Mouse (Mus musculus) hindbrain, embryonic 14.5 days (tissue): Measurements from ENCODE around the gene Smim13. TPM values are rescaled to one million over a fixed set of nuclear protein-coding genes. Genes with fewer than 3 reads are reported as not detected.

ENCODE experiments used
- ATAC-seq: fragments of 200-750 bp; cut with Nextera tagmentation; 2 replicates; pipeline ENCODE4 v1.8.0; 2017; ENCODE audit warnings: moderate number of reproducible peaks, mild to moderate bottlenecking, moderate TSS enrichment, moderate library complexity; ENCODE audit not compliant: low FRiP score
- DNase-seq: peaks from one replicate; pipeline ENCODE4 v3.0.0-alpha.2; 2015; ENCODE audit warnings: low spot score
- H3K27ac ChIP-seq: fragments of 300-500 bp; sonication (generic); 2 replicates; pipeline ENCODE4 v1.5.1; 2014; ENCODE audit warnings: mild to moderate bottlenecking, moderate library complexity
- H3K27me3 ChIP-seq: fragments of 300-500 bp; sonication (generic); 2 replicates; pipeline ENCODE4 v1.6.1; 2014; ENCODE audit warnings: mild to moderate bottlenecking, low read length, mixed read lengths; ENCODE audit not compliant: control insufficient read depth, insufficient read depth
- H3K36me3 ChIP-seq: fragments of 300-500 bp; sonication (generic); replicated peaks from 2 replicates; pipeline ENCODE4 v1.6.1; 2014; ENCODE audit not compliant: control insufficient read depth, insufficient read depth
- H3K4me1 ChIP-seq: fragments of 300-500 bp; sonication (generic); replicated peaks from 2 replicates; pipeline ENCODE4 v1.6.1; 2014; ENCODE audit warnings: antibody characterized with exemption, low read length, mixed read lengths; ENCODE audit not compliant: control insufficient read depth, insufficient read depth
- H3K4me2 ChIP-seq: fragments of 300-500 bp; sonication (generic); replicated peaks from 2 replicates; pipeline ENCODE4 v1.6.1; 2014; ENCODE audit warnings: mild to moderate bottlenecking, moderate library complexity
- H3K4me3 ChIP-seq: fragments of 300-500 bp; sonication (generic); replicated peaks from 2 replicates; pipeline ENCODE4 v1.5.1; 2014; ENCODE audit warnings: mild to moderate bottlenecking, low read length
- H3K9ac ChIP-seq: fragments of 300-500 bp; sonication (generic); 2 replicates; pipeline ENCODE4 v1.6.1; 2014
- H3K9me3 ChIP-seq: fragments of 300-500 bp; sonication (generic); 2 replicates; pipeline ENCODE4 v1.6.1; 2016; ENCODE audit warnings: low read length; ENCODE audit not compliant: control insufficient read depth
- WGBS: fragments of 180-500 bp; shearing (Covaris S2); extraction: QIAGEN DNeasy Blood & Tissue Kit; methylation state at CpG from one replicate; pipeline ENCODE4 v1.1.7; 2014; 5-methylcytosine and 5-hydroxymethylcytosine counted together
- polyA plus RNA-seq: library from polyadenylated mRNA; unstranded; fragments of >200 nt; fragmentation: Nextera tagmentation; extraction: Ambion mirVana; gene quantifications from 2 replicates; pipeline ENCODE4 v1.2.1, GENCODE M21; 2014

Smim13 gene
- polyA plus RNA-seq, 1 experiment from 2014 or later: 28.9 TPM

DNA sequence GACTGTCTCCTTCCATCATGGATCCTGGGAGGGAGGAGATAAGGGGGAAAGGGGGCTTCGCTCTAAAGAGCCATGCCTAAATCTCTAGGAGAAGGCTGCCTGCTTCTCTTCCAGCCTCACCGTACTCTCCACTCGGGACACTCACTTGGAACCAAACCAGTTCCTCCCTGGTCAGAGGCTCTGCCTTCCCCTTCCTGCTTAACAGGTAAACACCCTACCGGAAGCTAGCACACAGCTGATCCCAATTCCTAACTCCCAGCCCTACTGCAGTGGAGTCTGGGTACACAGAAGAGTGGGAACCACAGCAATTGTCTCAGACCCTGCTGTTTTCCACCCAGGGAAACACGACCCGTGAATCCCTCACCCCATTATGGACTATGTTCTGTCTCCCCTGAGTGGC lies 46.2 kb downstream of the Smim13 start:
- Histone ChIP-seq H3K9me3 (peaks cover 3% of the 10 kb centered on the region; the same call in 1 of the 2 replicates), H3K4me3 (no peak overlapping the region), H3K36me3 (no peaks in the 10 kb centered on the region), H3K27me3 (no peaks in the 10 kb centered on the region), H3K4me1 (no peaks in the 10 kb centered on the region), H3K9ac (0 out of 2 replicates have a peak overlapping the region, but pooled peaks have one; percentile 1), H3K27ac (no peak overlapping the region), H3K4me2 (peak overlapping the region; percentile 21; the same call in 1 of the 2 replicates)
- 67% methylated on average over 6 of the region's 6 CpGs for WGBS
- no peak for ATAC-seq
- no peak for DNase-seq

DNA sequence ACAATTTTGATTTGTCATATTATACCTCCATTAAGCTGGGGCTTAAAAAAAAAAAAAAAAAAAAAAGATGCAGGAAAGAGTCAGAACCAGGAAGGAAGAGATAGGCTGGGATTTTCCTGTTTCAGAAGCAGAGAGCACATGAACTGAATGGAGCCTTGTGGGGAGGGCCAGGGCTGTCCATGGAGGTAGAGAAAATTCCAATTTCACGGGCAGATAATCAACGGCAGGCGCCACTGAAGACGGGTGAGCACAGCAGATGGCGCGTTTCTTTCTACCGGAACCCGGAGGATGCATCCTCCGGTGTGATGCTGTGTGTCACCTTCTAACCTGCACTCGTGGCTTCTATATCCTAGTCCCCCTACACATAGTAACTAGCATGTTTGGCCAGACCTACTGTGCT lies 46.8 kb downstream of the Smim13 start:
- no peak overlapping the region for H3K4me3 ChIP-seq
- DNase-seq: no peak
- H3K9ac ChIP-seq: 0 out of 2 replicates have a peak overlapping the region, but pooled peaks have one; percentile 1
- WGBS: 34% methylated on average over 10 of the region's 10 CpGs
- no peaks in the 10 kb centered on the region for H3K36me3 ChIP-seq
- ATAC-seq: no peak
- no peak overlapping the region for H3K27ac ChIP-seq
- peak overlapping the region; percentile 21; the same call in 1 of the 2 replicates for H3K4me2 ChIP-seq
- H3K9me3 ChIP-seq: peaks cover under 1% of the 10 kb centered on the region; the same call in 1 of the 2 replicates
- no peaks in the 10 kb centered on the region for H3K4me1 ChIP-seq
- no peaks in the 10 kb centered on the region for H3K27me3 ChIP-seq

DNA sequence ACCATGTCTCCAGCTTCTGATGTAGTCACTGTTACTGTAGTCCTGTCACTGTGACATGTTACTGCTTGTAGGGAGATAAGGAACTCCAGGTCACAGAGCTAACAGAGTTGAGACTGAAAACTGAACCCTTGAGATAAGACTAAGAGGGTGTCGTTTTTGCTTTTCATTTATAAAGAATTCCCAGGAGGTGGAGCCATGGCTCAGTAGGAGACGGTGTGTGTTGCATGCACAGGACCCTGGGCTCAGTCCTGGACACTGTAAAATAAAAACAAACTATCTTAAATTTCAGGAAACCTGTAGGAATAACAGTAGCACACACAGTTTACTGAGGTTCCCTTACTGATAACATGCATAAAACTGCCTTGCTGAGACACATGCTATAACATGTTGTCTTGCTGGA lies 48.9 kb downstream of the Smim13 start:
- 43% methylated on average over 2 of the region's 2 CpGs for WGBS
- Histone ChIP-seq H3K9me3 (no peaks in the 10 kb centered on the region), H3K4me2 (no peak overlapping the region), H3K36me3 (no peaks in the 10 kb centered on the region), H3K9ac (no peak overlapping the region), H3K4me1 (no peaks in the 10 kb centered on the region), H3K4me3 (no peak overlapping the region), H3K27ac (no peak overlapping the region), H3K27me3 (no peaks in the 10 kb centered on the region)
- DNase-seq (no peak), ATAC-seq (no peak)

DNA sequence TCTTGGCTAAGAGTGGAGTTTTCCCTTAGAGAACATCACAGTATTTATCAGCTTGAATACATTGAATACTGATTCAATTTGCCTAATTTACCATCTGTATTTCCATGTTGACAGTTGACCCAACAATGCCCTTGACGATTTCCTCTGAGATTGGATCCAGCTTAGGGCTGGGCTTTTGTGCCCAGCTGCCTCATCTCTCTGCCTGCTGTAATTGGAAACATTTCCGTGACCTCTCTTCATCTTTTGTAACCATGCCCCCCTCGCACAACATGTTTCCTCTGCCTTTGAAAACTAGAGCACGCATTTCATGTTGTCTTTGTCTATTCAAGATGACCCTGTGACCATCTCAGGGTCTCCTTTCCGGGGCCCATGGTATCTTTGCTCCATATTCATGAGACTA lies 49.4 kb downstream of the Smim13 start:
- Histone ChIP-seq H3K4me2 (no peak overlapping the region), H3K9ac (no peak overlapping the region), H3K36me3 (no peaks in the 10 kb centered on the region), H3K4me1 (no peaks in the 10 kb centered on the region), H3K4me3 (no peak overlapping the region), H3K9me3 (no peaks in the 10 kb centered on the region), H3K27me3 (no peaks in the 10 kb centered on the region), H3K27ac (no peak overlapping the region)
- no peak for DNase-seq
- WGBS: 13% methylated on average over 5 of the region's 5 CpGs
- ATAC-seq: no peak

DNA sequence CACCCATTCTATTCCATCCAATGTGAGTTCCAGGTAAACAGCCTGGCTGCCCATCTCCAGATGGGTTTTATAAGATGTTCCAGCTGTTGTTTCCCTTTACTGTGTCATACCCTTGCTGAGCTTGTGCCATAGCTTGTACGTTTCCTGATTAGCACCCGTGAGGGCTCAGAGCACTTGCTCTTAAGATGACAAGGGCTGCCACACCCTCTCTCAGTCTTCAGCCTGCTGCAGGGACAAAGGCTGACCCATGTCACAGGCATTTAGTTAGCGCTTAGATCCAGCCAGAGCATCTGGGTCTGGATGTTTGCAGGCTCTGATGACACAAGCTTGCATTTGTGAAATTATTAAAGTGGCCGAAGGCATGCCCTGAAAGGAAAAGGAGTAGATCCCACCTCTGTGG lies 50.4 kb downstream of the Smim13 start:
- WGBS: 56% methylated on average over 4 of the region's 4 CpGs
- no peak overlapping the region for H3K27ac ChIP-seq
- no peaks in the 10 kb centered on the region for H3K9me3 ChIP-seq
- H3K4me3 ChIP-seq: no peak overlapping the region
- no peaks in the 10 kb centered on the region for H3K36me3 ChIP-seq
- DNase-seq (no peak), ATAC-seq (no peak)
- no peaks in the 10 kb centered on the region for H3K27me3 ChIP-seq
- H3K4me2 ChIP-seq: no peak overlapping the region
- no peak overlapping the region for H3K9ac ChIP-seq
- H3K4me1 ChIP-seq: no peaks in the 10 kb centered on the region

DNA sequence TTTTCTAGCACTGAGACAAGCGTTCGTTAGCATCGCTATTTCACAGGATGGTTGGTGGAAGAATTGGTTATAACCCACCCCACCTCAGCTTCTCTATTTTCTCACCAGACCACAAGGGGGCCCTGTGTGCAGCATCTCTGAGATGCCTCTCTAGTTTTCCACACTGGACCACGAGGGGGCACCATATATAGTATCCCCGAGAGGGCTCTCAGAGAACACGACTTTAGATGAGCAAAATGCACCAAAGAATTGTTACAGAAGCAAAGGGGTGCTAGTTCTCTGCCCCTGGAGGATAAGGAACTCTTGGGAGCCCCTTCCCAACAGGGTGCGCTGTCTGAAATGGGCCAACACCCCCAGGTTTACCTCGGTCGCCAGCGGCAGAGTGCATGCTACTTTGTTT lies 53.1 kb downstream of the Smim13 start:
- DNase-seq (peak; percentile 62), ATAC-seq (no peak)
- H3K4me1 ChIP-seq: no peaks in the 10 kb centered on the region
- no peak overlapping the region for H3K4me2 ChIP-seq
- H3K9ac ChIP-seq: no peak overlapping the region
- H3K9me3 ChIP-seq: no peaks in the 10 kb centered on the region
- H3K4me3 ChIP-seq: no peak overlapping the region
- 63% methylated on average over 10 of the region's 10 CpGs for WGBS
- H3K27me3 ChIP-seq: no peaks in the 10 kb centered on the region
- no peak overlapping the region for H3K27ac ChIP-seq
- no peaks in the 10 kb centered on the region for H3K36me3 ChIP-seq

DNA sequence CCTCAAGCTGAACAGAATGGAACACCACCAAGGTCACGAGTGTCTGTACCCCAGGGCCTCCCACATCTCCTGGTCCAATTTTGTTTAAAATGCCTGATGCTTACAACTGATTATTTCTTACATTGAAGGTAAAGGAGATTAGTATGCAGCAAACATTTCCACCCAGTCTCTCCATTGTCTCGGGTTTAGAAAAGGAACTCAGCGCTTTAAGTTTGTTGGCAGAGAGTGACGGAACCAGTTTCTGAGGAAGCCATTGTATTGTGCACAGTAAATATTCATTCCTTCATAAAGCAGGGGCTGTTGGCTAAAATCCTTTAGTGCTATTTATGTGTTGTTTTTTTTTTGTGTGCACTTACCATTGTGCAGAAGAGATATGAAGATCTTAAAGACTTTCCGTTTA lies 71.1 kb downstream of the Smim13 start:
- no peak overlapping the region for H3K4me3 ChIP-seq
- DNase-seq (no peak), ATAC-seq (no peak)
- 47% methylated on average over 5 of the region's 5 CpGs for WGBS
- H3K4me1 ChIP-seq: 0 out of 2 replicates have a peak, but pooled peaks cover 3% of the 10 kb centered on the region
- H3K9ac ChIP-seq: no peak overlapping the region
- H3K36me3 ChIP-seq: peaks cover 14% of the 10 kb centered on the region
- peak overlapping the region; percentile 58 for H3K27ac ChIP-seq
- H3K27me3 ChIP-seq: no peaks in the 10 kb centered on the region
- no peak overlapping the region for H3K4me2 ChIP-seq
- H3K9me3 ChIP-seq: no peaks in the 10 kb centered on the region

- Histone ChIP-seq H3K4me2 (no peak overlapping the region), H3K27me3 (no peaks in the 10 kb centered on the region), H3K9ac (no peak overlapping the region), H3K27ac (peak overlapping the region; percentile 58; the same call in 1 of the 2 replicates), H3K36me3 (peaks cover 9% of the 10 kb centered on the region), H3K4me3 (no peak overlapping the region), H3K9me3 (no peaks in the 10 kb centered on the region), H3K4me1 (0 out of 2 replicates have a peak, but pooled peaks cover 3% of the 10 kb centered on the region)
- WGBS: 85% methylated on average over 3 of the region's 3 CpGs
- ATAC-seq (no peak), DNase-seq (no peak)
Observed at GRCm38 (mm10) chr13:41321433-41321832, 71.8 kb downstream of the Smim13 start.

- Histone ChIP-seq H3K4me3 (no peak overlapping the region), H3K9me3 (no peaks in the 10 kb centered on the region), H3K27ac (no peak overlapping the region), H3K4me1 (peaks cover 9% of the 10 kb centered on the region; the same call in 1 of the 2 replicates), H3K27me3 (no peaks in the 10 kb centered on the region), H3K9ac (no peak overlapping the region), H3K4me2 (no peak overlapping the region), H3K36me3 (no peaks in the 10 kb centered on the region)
- no peak for ATAC-seq
- WGBS: 91% methylated on average over 4 of the region's 4 CpGs
- no peak for DNase-seq
Observed at GRCm38 (mm10) chr13:41324631-41325030, 75.0 kb downstream of the Smim13 start.

- Histone ChIP-seq H3K36me3 (no peaks in the 10 kb centered on the region), H3K4me1 (peaks cover 9% of the 10 kb centered on the region; the same call in 1 of the 2 replicates), H3K4me2 (no peak overlapping the region), H3K27ac (no peak overlapping the region), H3K9ac (no peak overlapping the region), H3K27me3 (no peaks in the 10 kb centered on the region), H3K9me3 (no peaks in the 10 kb centered on the region), H3K4me3 (no peak overlapping the region)
- ATAC-seq (no peak), DNase-seq (no peak)
- 80% methylated on average over 4 of the region's 4 CpGs for whole genome bisulfite sequencing
Observed at GRCm38 (mm10) chr13:41325346-41325745, 75.7 kb downstream of the Smim13 start.
